Mouse (Mus musculus) forebrain, embryonic 14.5 days (tissue): ENCODE data around the gene Nfe2. TPM values are rescaled to one million over a fixed set of nuclear protein-coding genes. Genes with fewer than 3 reads are reported as not detected.

ENCODE experiments used
- ATAC-seq: fragments of 200-750 bp; cut with Nextera tagmentation; 2 replicates; pipeline ENCODE4 v1.8.0; 2017; ENCODE audit warnings: mild to moderate bottlenecking, moderate library complexity
- DNase-seq: peaks from one replicate; pipeline ENCODE4 v3.0.0-alpha.2; 2015; ENCODE audit warnings: low spot score
- H3K27ac ChIP-seq: fragments of 300-500 bp; sonication (generic); 2 replicates; pipeline ENCODE4 v1.5.1; 2014; ENCODE audit warnings: low read depth, mild to moderate bottlenecking, control low read depth, low read length, moderate library complexity
- H3K27me3 ChIP-seq: fragments of 300-500 bp; sonication (generic); replicated peaks from 2 replicates; pipeline ENCODE4 v1.6.1; 2014; ENCODE audit warnings: low read length, control low read depth, mixed read lengths; ENCODE audit not compliant: control insufficient read depth, insufficient read depth
- H3K36me3 ChIP-seq: fragments of 300-500 bp; sonication (generic); 2 replicates; pipeline ENCODE4 v1.6.1; 2014; ENCODE audit warnings: low read length, control low read depth; ENCODE audit not compliant: control insufficient read depth, insufficient read depth
- H3K4me1 ChIP-seq: fragments of 300-500 bp; sonication (generic); 2 replicates; pipeline ENCODE4 v1.6.1; 2014; ENCODE audit warnings: antibody characterized with exemption, low read length, control low read depth; ENCODE audit not compliant: control insufficient read depth, insufficient read depth
- H3K4me2 ChIP-seq: fragments of 300-500 bp; sonication (generic); 2 replicates; pipeline ENCODE4 v1.6.1; 2014; ENCODE audit warnings: mild to moderate bottlenecking, control low read depth, low read length
- H3K4me3 ChIP-seq: fragments of 300-500 bp; sonication (generic); 2 replicates; pipeline ENCODE4 v1.5.1; 2014; ENCODE audit warnings: low read depth, low read length, control low read depth
- H3K9ac ChIP-seq: fragments of 300-500 bp; sonication (generic); 2 replicates; pipeline ENCODE4 v1.6.1; 2014; ENCODE audit warnings: mild to moderate bottlenecking, low read length, control low read depth, moderate library complexity
- H3K9me3 ChIP-seq: fragments of 300-500 bp; sonication (generic); replicated peaks from 2 replicates; pipeline ENCODE4 v1.6.1; 2016; ENCODE audit warnings: low read length, control low read depth, mixed read lengths; ENCODE audit not compliant: control insufficient read depth
- WGBS: fragments of 180-500 bp; shearing (Covaris S2); extraction: QIAGEN DNeasy Blood & Tissue Kit; methylation state at CpG from one replicate; pipeline ENCODE4 v1.1.7; 2014; 5-methylcytosine and 5-hydroxymethylcytosine counted together
- polyA plus RNA-seq: library from polyadenylated mRNA; unstranded; fragments of >200 nt; fragmentation: Nextera tagmentation; extraction: Ambion mirVana; gene quantifications from 2 replicates; pipeline ENCODE4 v1.2.1, GENCODE M21; 2014

Nfe2 gene
- polyA plus RNA-seq, 1 experiment from 2014 or later = 0.42 TPM

- no peak for DNase-seq
- 6% methylated on average over 5 of the region's 5 CpGs for WGBS
Measured at GRCm38 (mm10) chr15:103295851-103296250, 37.6 kb upstream of the Nfe2 start.

GRCm38 (mm10) chr15:103294649-103295048 is 36.4 kb upstream of the Nfe2 start:
- H3K27ac ChIP-seq = no peak overlapping the region
- H3K9ac ChIP-seq = no peak overlapping the region
- H3K4me2 ChIP-seq = no peak overlapping the region
- no peak overlapping the region for H3K4me3 ChIP-seq
- no peaks in the 10 kb centered on the region for H3K27me3 ChIP-seq
- no peaks in the 10 kb centered on the region for H3K9me3 ChIP-seq
- WGBS = 88% methylated on average over 2 of the region's 2 CpGs
- ATAC-seq (no peak), DNase-seq (no peak)
- H3K4me1 ChIP-seq = peaks cover 36% of the 10 kb centered on the region
- peaks cover 56% of the 10 kb centered on the region for H3K36me3 ChIP-seq

More at GRCm38 (mm10) chr15:103295851-103296250, 37.6 kb upstream of the Nfe2 start:
- Histone ChIP-seq H3K4me2 (no peak overlapping the region), H3K27me3 (no peaks in the 10 kb centered on the region), H3K9me3 (no peaks in the 10 kb centered on the region), H3K9ac (0 out of 2 replicates have a peak overlapping the region, but pooled peaks have one; percentile 5), H3K4me3 (no peak overlapping the region), H3K4me1 (peaks cover 47% of the 10 kb centered on the region), H3K36me3 (peaks cover 53% of the 10 kb centered on the region), H3K27ac (peak overlapping the region; percentile 99; the same call in 1 of the 2 replicates)
- ATAC-seq = no peak

- H3K27ac ChIP-seq = no peak overlapping the region
- H3K4me2 ChIP-seq = no peak overlapping the region
- H3K9me3 ChIP-seq = no peaks in the 10 kb centered on the region
- no peak overlapping the region for H3K9ac ChIP-seq
- 97% methylated on average over 2 of the region's 2 CpGs for WGBS
- no peak for ATAC-seq
- H3K27me3 ChIP-seq = no peaks in the 10 kb centered on the region
- no peak for DNase-seq
- H3K36me3 ChIP-seq = peaks cover 62% of the 10 kb centered on the region
- peaks cover 26% of the 10 kb centered on the region for H3K4me1 ChIP-seq
- H3K4me3 ChIP-seq = no peak overlapping the region
Measured at GRCm38 (mm10) chr15:103293375-103293774, 35.2 kb upstream of the Nfe2 start.

- Histone ChIP-seq H3K27me3 (no peaks in the 10 kb centered on the region), H3K4me1 (peaks cover 20% of the 10 kb centered on the region), H3K9me3 (no peaks in the 10 kb centered on the region), H3K4me3 (no peak overlapping the region), H3K4me2 (no peak overlapping the region), H3K27ac (no peak overlapping the region), H3K9ac (no peak overlapping the region), H3K36me3 (peaks cover 57% of the 10 kb centered on the region)
- DNase-seq = no peak
- no peak for ATAC-seq
- 68% methylated on average over 4 of the region's 4 CpGs for WGBS
Measured at GRCm38 (mm10) chr15:103292673-103293345, 34.6 kb upstream of the Nfe2 start.

- ATAC-seq = no peak
- H3K27ac ChIP-seq = no peak overlapping the region
- no peak overlapping the region for H3K9ac ChIP-seq
- WGBS = 94% methylated on average over 9 of the region's 9 CpGs
- H3K36me3 ChIP-seq = peaks cover 48% of the 10 kb centered on the region
- H3K9me3 ChIP-seq = no peaks in the 10 kb centered on the region
- peaks cover 7% of the 10 kb centered on the region; the same call in 1 of the 2 replicates for H3K4me1 ChIP-seq
- no peak overlapping the region for H3K4me2 ChIP-seq
- DNase-seq = no peak
- no peaks in the 10 kb centered on the region for H3K27me3 ChIP-seq
- no peak overlapping the region for H3K4me3 ChIP-seq
Measured at GRCm38 (mm10) chr15:103290843-103291242, 32.6 kb upstream of the Nfe2 start.

- ATAC-seq = no peak
Measured at GRCm38 (mm10) chr15:103290417-103290816, 32.2 kb upstream of the Nfe2 start.

GRCm38 (mm10) chr15:103289600-103289999 is 31.4 kb upstream of the Nfe2 start:
- no peaks in the 10 kb centered on the region for H3K9me3 ChIP-seq
- no peak overlapping the region for H3K4me2 ChIP-seq
- no peak overlapping the region for H3K4me3 ChIP-seq
- H3K36me3 ChIP-seq = peaks cover 39% of the 10 kb centered on the region
- no peaks in the 10 kb centered on the region for H3K27me3 ChIP-seq
- H3K9ac ChIP-seq = no peak overlapping the region
- peaks cover 15% of the 10 kb centered on the region for H3K4me1 ChIP-seq
- DNase-seq = no peak
- no peak for ATAC-seq
- 37% methylated on average over 5 of the region's 5 CpGs for WGBS
- no peak overlapping the region for H3K27ac ChIP-seq

More at GRCm38 (mm10) chr15:103290417-103290816, 32.2 kb upstream of the Nfe2 start:
- Histone ChIP-seq H3K36me3 (peaks cover 44% of the 10 kb centered on the region), H3K9ac (no peak overlapping the region), H3K4me3 (no peak overlapping the region), H3K4me1 (peaks cover 7% of the 10 kb centered on the region), H3K9me3 (no peaks in the 10 kb centered on the region), H3K4me2 (no peak overlapping the region), H3K27ac (no peak overlapping the region), H3K27me3 (no peaks in the 10 kb centered on the region)
- WGBS = 90% methylated on average over 6 of the region's 6 CpGs
- DNase-seq = no peak

GRCm38 (mm10) chr15:103285778-103286417 is 27.7 kb upstream of the Nfe2 start:
- H3K27ac ChIP-seq = peak overlapping the region; percentile 81
- H3K36me3 ChIP-seq = peaks cover 10% of the 10 kb centered on the region
- H3K4me3 ChIP-seq = no peak overlapping the region
- H3K4me1 ChIP-seq = peaks cover 15% of the 10 kb centered on the region
- DNase-seq (peak; percentile 79), ATAC-seq (peak; percentile 58)
- H3K9ac ChIP-seq = no peak overlapping the region; the same call in 1 of the 2 replicates
- no peak overlapping the region for H3K4me2 ChIP-seq
- WGBS = 30% methylated on average over 1 of the region's 1 CpGs
- H3K9me3 ChIP-seq = no peaks in the 10 kb centered on the region
- no peaks in the 10 kb centered on the region for H3K27me3 ChIP-seq

GRCm38 (mm10) chr15:103284647-103285046 is 26.4 kb upstream of the Nfe2 start:
- ATAC-seq = 0 out of 2 replicates have a peak, but pooled peaks have one; percentile 32
- Histone ChIP-seq H3K4me2 (no peak overlapping the region), H3K4me1 (peaks cover 14% of the 10 kb centered on the region), H3K27me3 (no peaks in the 10 kb centered on the region), H3K27ac (peak overlapping the region; percentile 81; the same call in 1 of the 2 replicates), H3K36me3 (peaks cover 7% of the 10 kb centered on the region; the same call in 1 of the 2 replicates), H3K9me3 (no peaks in the 10 kb centered on the region), H3K9ac (peak overlapping the region; percentile 3; the same call in 1 of the 2 replicates), H3K4me3 (no peak overlapping the region)
- DNase-seq = no peak
- WGBS = 51% methylated on average over 2 of the region's 2 CpGs
